Mouse (Mus musculus): ENCODE data around the gene Dnajc4.

DNA sequence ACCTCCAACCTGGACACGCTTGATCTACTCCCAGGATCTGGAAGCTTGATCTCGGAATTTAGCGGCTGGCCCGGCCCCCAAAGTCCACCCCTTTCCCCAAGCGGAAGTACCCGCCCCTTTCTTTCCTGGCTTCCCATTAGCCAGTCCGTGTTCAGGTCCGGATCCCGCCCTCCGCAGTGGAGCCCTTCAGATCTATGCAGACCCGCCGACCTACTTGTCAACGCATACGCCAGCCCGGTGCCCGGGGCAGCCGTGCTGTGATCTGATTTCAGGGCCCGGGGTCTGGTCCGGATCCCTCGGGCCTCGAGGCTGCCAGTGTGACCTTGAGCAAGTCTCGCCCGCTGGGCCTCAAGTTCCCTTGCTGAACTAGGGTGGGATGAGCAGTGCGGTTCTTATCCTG lies 3.6 kb upstream of the Dnajc4 start, which contains the start of the genes Nudt22 and Trpt1:
- TF ChIP-seq CTCF (IDR thresholded peaks at IDR 0.05) (no peak), POLR2A (IDR thresholded peaks at IDR 0.05; ENCODE audit: insufficient read depth, low read depth, low read length) (peak; percentile 89)
